Comparison of ENCODE assay signal across 9 mouse cellular contexts in genomic region chr12:111794102-111794501, GRCm38 (mm10). TPM values are rescaled to one million over a fixed set of nuclear protein-coding genes. Genes with fewer than 3 reads are reported as not detected.
DNase-seq lines count a peak whose midpoint lies in the region; ATAC-seq and TF ChIP-seq lines count a peak whose summit lies in the region.
"Had no signal": no experiment of that assay in that cellular context is flagged by ENCODE, and none has a peak within 500 bp of the region (broad histone marks: within the 10 kb centered on the region; RNA-seq: fewer than 3 reads in every experiment).

No protein-coding gene starts in this region.

- H3K27ac ChIP-seq in kidney, adult 2 months (ENCODE audit: insufficient read depth, low read depth, low read length): 0 out of 2 replicates have a peak overlapping the region, but pooled peaks have one; percentile 33
- H3K27ac ChIP-seq in small intestine, adult 2 months (ENCODE audit: insufficient read depth, low read depth, low read length): 0 out of 2 replicates have a peak overlapping the region, but pooled peaks have one; percentile 2
- H3K27ac ChIP-seq in forebrain, embryonic 15.5 days (replicated peaks): no peak overlapping the region
- H3K27ac ChIP-seq: forebrain, embryonic 13.5 days had no signal

- no peak for TF ChIP-seq POLR2A in lung, adult 2 months (IDR thresholded peaks at IDR 0.05; ENCODE audit: borderline replicate concordance, extremely low read depth, low read depth, low read length)
- TF ChIP-seq POLR2A in kidney, adult 2 months (IDR thresholded peaks at IDR 0.05; ENCODE audit: low read depth, low read length): no peak
- TF ChIP-seq POLR2A in small intestine, adult 2 months (IDR thresholded peaks at IDR 0.05; ENCODE audit: low read depth, low read length): no peak

- no peak for ATAC-seq in forebrain, embryonic 15.5 days (replicated peaks)
- ATAC-seq: forebrain, embryonic 13.5 days had no signal

- H3K4me2 ChIP-seq in forebrain, embryonic 15.5 days (replicated peaks): no peak overlapping the region
- H3K4me2 ChIP-seq: forebrain, embryonic 13.5 days had no signal

- no peaks in the 10 kb centered on the region for H3K27me3 ChIP-seq in kidney, adult 2 months (replicated peaks; ENCODE audit: control insufficient read depth, insufficient read depth, low read length)
- no peaks in the 10 kb centered on the region for H3K27me3 ChIP-seq in small intestine, adult 2 months (ENCODE audit: control insufficient read depth, insufficient read depth, low read length)
- no peaks in the 10 kb centered on the region for H3K27me3 ChIP-seq in forebrain, embryonic 15.5 days
- H3K27me3 ChIP-seq: forebrain, embryonic 13.5 days had no signal

- H3K9me3 ChIP-seq in forebrain, embryonic 15.5 days: no peaks in the 10 kb centered on the region
- H3K9me3 ChIP-seq: forebrain, embryonic 13.5 days had no signal

- H3K9ac ChIP-seq in forebrain, embryonic 15.5 days (replicated peaks): no peak overlapping the region
- H3K9ac ChIP-seq: forebrain, embryonic 13.5 days had no signal

- 65% methylated on average over 22 of the region's 22 CpGs for WGBS in lung, adult 2 months
- 52% methylated on average over 22 of the region's 22 CpGs for WGBS in kidney, adult 2 months
- 33% methylated on average over 22 of the region's 22 CpGs for WGBS in small intestine, adult 2 months
- 89% methylated on average over 21 of the region's 22 CpGs for WGBS in forebrain, embryonic 15.5 days

- no peak overlapping the region for H3K4me3 ChIP-seq in lung, adult 2 months (replicated peaks; ENCODE audit: extremely low read depth, low read depth, low read length)
- H3K4me3 ChIP-seq in kidney, adult 2 months (ENCODE audit: insufficient read depth, low read depth, low read length): no peak overlapping the region
- H3K4me3 ChIP-seq in small intestine, adult 2 months (ENCODE audit: low read depth, low read length): no peak overlapping the region
- no peak overlapping the region for H3K4me3 ChIP-seq in forebrain, embryonic 15.5 days
- H3K4me3 ChIP-seq: forebrain, embryonic 13.5 days had no signal

- H3K36me3 ChIP-seq in kidney, adult 2 months (ENCODE audit: control insufficient read depth, insufficient read depth, low read length): no peaks in the 10 kb centered on the region
- peaks cover 60% of the 10 kb centered on the region for H3K36me3 ChIP-seq in small intestine, adult 2 months (ENCODE audit: control insufficient read depth, insufficient read depth, low read length)
- H3K36me3 ChIP-seq in forebrain, embryonic 15.5 days: peaks cover 72% of the 10 kb centered on the region

- DNase-seq in adrenal gland, adult (ENCODE audit: inconsistent age in 2 of 2, low spot score in 1 of 2): peak; percentile 63 to 81
- no peak for DNase-seq in adrenal gland, adult 18-20 months (ENCODE audit: low spot score in 2 of 2)
- DNase-seq in lung, postnatal 36 days: peak; percentile 32
- DNase-seq in lung, adult 2 months: no peak
- peak; percentile 92 for DNase-seq in kidney, adult 2 months
- no peak for DNase-seq in natural killer cell, adult 2 months (ENCODE audit: low spot score in 2 of 2)

- TF ChIP-seq CTCF in lung, adult 2 months (IDR thresholded peaks at IDR 0.05; ENCODE audit: insufficient read depth, low read length): no peak
- no peak for TF ChIP-seq CTCF in kidney, adult 2 months (conservative IDR thresholded peaks at IDR 0.05; ENCODE audit: insufficient read depth, insufficient read length, low read depth, low read length)
- TF ChIP-seq CTCF in small intestine, adult 2 months (IDR thresholded peaks at IDR 0.05; ENCODE audit: extremely low read depth, insufficient read length, insufficient replicate concordance, low read depth, low read length): no peak

- no peaks in the 10 kb centered on the region for H3K4me1 ChIP-seq in lung, adult 2 months (ENCODE audit: control insufficient read depth, insufficient read depth, low read length)
- peaks cover 44% of the 10 kb centered on the region for H3K4me1 ChIP-seq in kidney, adult 2 months (ENCODE audit: control insufficient read depth, insufficient read depth, low read length)
- peaks cover 11% of the 10 kb centered on the region for H3K4me1 ChIP-seq in small intestine, adult 2 months (ENCODE audit: control insufficient read depth, insufficient read depth, insufficient read length, low read length)
- H3K4me1 ChIP-seq in forebrain, embryonic 15.5 days: peaks cover 3% of the 10 kb centered on the region

RNA-seq across cellular contexts. Expression of gene Xrcc3, which starts 19.6 kb away (rescaled TPM):
- 10 to 100 TPM; 13.0 to 13.7 TPM for total RNA-seq in adrenal gland, adult 18-20 months (2021)
- polyA plus RNA-seq in lung, adult 2 months (2012; rRNA removed): 3.2 and 3.6 TPM in 2 replicates
- polyA plus RNA-seq in kidney, adult 2 months (2012; rRNA removed): 5.3 and 6.0 TPM in 2 replicates
- 6.5 and 9.3 TPM in 2 replicates for polyA plus RNA-seq in small intestine, adult 2 months (2012; rRNA removed)
- 4.5 and 4.8 TPM in 2 replicates for polyA plus RNA-seq in forebrain, embryonic 15.5 days (2015; fragmentation: Nextera tagmentation; extraction: Ambion mirVana)

RNA-seq across cellular contexts. Expression of gene Zfyve21, which starts 19.9 kb away (rescaled TPM):
- total RNA-seq in adrenal gland, adult 18-20 months (2021): 100 to 1,000 TPM in 1 of 2 experiments, 10 to 100 TPM in 1; 84.6 to 101 TPM
- polyA plus RNA-seq in lung, adult 2 months (2012; rRNA removed): 79.8 and 83.4 TPM in 2 replicates
- polyA plus RNA-seq in kidney, adult 2 months (2012; rRNA removed): 97.0 and 105 TPM in 2 replicates
- polyA plus RNA-seq in small intestine, adult 2 months (2012; rRNA removed): 59.5 and 146 TPM in 2 replicates
- 39.0 and 41.7 TPM in 2 replicates for polyA plus RNA-seq in forebrain, embryonic 15.5 days (2015; fragmentation: Nextera tagmentation; extraction: Ambion mirVana)

RNA-seq across cellular contexts. Expression of gene Klc1, which starts 35.5 kb away (rescaled TPM):
- 100 to 1,000 TPM in 1 of 2 experiments, 10 to 100 TPM in 1; 93.1 to 126 TPM for total RNA-seq in adrenal gland, adult 18-20 months (2021)
- polyA plus RNA-seq in lung, adult 2 months (2012; rRNA removed): 101 and 113 TPM in 2 replicates
- polyA plus RNA-seq in kidney, adult 2 months (2012; rRNA removed): 40.3 and 44.3 TPM in 2 replicates
- polyA plus RNA-seq in small intestine, adult 2 months (2012; rRNA removed): 37.2 and 55.8 TPM in 2 replicates
- polyA plus RNA-seq in forebrain, embryonic 15.5 days (2015; fragmentation: Nextera tagmentation; extraction: Ambion mirVana): 430 and 440 TPM in 2 replicates

Comparison
In these comparisons a context has a peak if more than half of its experiments do, and no peak if none do; other contexts are left out.
1. DNase-seq: peak in adrenal gland, adult (2 of 2), lung, postnatal 36 days (single experiment) and kidney, adult 2 months (single experiment); none in adrenal gland, adult 18-20 months (0 of 2), lung, adult 2 months (single experiment) and natural killer cell, adult 2 months (0 of 2).